Mouse (Mus musculus) lung, postnatal 14 days (tissue): ENCODE measurements at regions not wholly inside any gene's neighbourhood (a gene's known extent, or its start where the extent isn't known, plus 50 kb on each side); places are given as distances from the start of the nearest gene placed in this dataset.

Experiments
- DNase-seq: peaks from one replicate; pipeline ENCODE4 v3.0.0; 2021

GRCm38 (mm10) chr5:74121861-74122630, 53.8 kb upstream of the Usp46 start:
- DNase-seq, result no peak

DNA sequence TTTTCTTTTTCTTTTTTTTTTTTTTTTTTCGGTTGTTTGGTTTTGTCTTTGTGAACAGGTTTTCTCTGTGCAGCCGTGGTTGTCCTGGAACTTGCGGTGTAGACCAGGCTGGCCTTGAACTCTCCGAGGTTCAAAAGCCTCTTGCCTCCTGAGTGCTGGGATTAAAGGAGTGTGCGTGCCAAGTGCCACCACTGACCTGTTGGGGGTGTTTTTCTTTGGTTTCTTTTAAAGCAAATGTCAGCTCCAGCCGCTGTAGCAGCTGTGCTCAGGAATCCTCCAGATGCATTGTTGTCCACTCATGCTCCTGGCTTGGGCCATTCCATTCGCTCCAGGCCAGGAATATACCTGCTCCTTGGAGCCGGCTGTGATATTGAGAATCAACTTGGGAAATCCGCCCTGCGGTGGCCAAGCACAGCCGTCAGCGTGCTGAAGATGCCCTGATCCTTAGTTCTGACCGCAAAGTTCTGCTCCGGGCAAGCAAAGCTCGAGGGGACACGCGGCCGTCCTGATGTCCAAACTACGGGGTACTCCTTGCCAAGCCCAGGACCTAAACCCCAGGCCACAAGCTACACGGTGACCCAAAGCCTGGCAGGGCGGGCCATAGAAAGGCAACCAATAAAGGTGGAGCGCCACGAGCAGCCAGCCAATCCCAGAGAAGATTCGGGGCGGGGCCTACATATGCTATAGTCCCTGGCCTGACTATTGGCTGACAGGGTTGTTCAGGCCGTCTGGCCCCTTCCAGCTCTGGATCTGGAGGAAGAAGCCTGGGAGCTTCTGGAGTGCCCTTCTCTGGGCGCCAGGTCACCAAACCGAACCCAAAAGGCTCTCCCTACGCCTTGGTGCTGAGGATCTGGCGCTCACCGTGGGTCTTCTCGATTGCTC, 58.0 kb upstream of the Usp46 start:
- peak; percentile 79 for DNase-seq

GRCm38 (mm10) chr5:74127518-74127917, 59.3 kb upstream of the Usp46 start:
- DNase-seq, result no peak

GRCm38 (mm10) chr5:74129636-74130035, 61.4 kb upstream of the Usp46 start:
- no peak for DNase-seq

DNA sequence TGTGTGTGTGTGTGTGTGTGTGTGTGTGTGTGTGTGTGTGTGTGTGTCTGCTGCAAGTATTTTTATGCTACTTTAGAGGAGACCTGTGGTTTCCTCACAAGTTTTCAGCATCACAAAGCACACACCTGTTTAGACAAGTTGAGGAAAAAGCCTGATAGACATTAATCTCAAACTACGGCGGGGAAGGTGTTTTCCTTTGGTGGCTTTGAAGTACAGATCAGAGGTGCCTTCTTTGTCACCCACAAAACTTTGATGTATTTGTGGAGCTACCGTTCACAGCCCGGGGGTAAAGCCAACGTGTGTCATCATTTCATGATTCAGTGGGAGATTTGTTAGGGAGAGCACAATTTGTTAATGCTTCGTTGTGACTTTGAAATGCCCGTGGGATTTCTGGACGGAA, 62.4 kb upstream of the Rasl11b start:
- DNase-seq, result no peak

- DNase-seq, result peak; percentile 41
These were observed 58.7 kb upstream of the Rasl11b start for GRCm38 (mm10) chr5:74136377-74136776.

- peak; percentile 64 for DNase-seq
These were observed 58.1 kb upstream of the Rasl11b start for GRCm38 (mm10) chr5:74136868-74137439.

- DNase-seq, result no peak
These were observed 51.1 kb upstream of the Rasl11b start for GRCm38 (mm10) chr5:74143994-74144393.

GRCm38 (mm10) chr5:74144765-74145164, 50.3 kb upstream of the Rasl11b start:
- no peak for DNase-seq
